Mouse (Mus musculus) spleen, adult 2 months (tissue): ENCODE measurements at regions not wholly inside any gene's neighbourhood (a gene's known extent, or its start where the extent isn't known, plus 50 kb on each side); places are given as distances from the start of the nearest gene placed in this dataset.

Experiments used
- CTCF ChIP-seq: fragments of 200-500 bp; IDR thresholded peaks from 2 replicates; pipeline ENCODE4 v1.5.1; 2011; ENCODE audit warnings: mild to moderate bottlenecking, inconsistent platforms; ENCODE audit not compliant: insufficient read depth, insufficient read length, insufficient replicate concordance; ENCODE audit errors: extremely low read depth
- POLR2A ChIP-seq: fragments of 200-500 bp; IDR thresholded peaks from 2 replicates; pipeline ENCODE4 v1.6.1; 2011; ENCODE audit warnings: low read depth, low read length, inconsistent platforms

DNA sequence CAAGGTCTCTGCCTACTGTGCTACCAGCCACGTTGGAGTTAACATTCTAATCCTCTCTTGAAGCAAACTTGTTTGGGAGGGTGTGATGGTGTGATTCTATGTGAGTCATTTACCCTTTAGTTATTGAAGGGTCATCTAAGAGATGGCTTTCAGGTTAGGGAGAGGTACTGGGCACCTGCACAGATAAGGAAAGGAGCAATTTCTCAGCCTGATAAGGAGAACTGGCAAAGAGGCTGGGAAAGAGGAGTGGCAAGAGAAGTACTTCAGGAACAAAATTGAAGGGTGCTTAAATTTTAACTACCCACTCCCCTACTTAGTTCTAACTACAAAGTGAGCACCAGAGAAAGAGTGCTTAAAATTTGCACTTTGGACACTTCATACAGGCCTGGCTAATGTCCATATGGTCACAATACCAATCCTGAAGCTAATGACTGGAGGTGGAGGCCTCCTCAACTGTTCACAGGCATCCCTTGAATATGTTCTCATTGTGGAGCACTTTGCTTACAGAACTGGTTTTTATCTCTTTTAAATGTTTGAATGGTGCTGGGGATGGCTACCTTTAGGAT, 197.1 kb downstream of the Tmsb4x start:
- no peak for TF ChIP-seq CTCF
- no peak for TF ChIP-seq POLR2A
